Mouse (Mus musculus): Measurements from ENCODE around the gene Iqgap1. TPM values are rescaled to one million over a fixed set of nuclear protein-coding genes. Genes with fewer than 3 reads are reported as not detected.

Gene Iqgap1
- polyA plus RNA-seq, 1 experiment from 2014 or later = 52.9 TPM

DNA sequence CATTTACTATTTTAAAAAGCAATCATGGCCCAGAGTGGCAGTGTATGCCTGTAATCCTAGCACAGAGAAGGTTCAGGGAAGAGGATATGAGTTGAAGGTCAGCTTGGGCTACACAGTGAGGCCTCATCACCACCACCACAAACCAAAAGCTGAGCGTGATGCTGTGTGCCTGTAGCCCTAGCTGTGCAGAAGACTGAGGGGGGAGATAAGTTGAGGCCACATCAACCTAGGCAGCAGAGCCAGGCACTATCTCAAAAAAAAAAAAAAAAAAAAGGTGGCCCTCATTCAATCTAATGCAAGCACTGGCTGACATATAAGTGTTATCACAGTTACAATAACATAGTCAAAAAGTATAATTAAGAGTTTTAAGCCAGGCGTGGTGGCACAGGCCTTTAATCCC is 106.7 kb downstream of the Iqgap1 start:
- ATAC-seq (ENCODE audit: low FRiP score, low read depth) = no peak
- H3K4me3 ChIP-seq = no peak overlapping the region
- no peak overlapping the region for H3K9ac ChIP-seq
- no peak overlapping the region for H3K4me2 ChIP-seq (replicated peaks)
- WGBS = 91% methylated on average over 2 of the region's 2 CpGs
- no peaks in the 10 kb centered on the region for H3K27me3 ChIP-seq
- H3K9me3 ChIP-seq = no peaks in the 10 kb centered on the region
- no peaks in the 10 kb centered on the region for H3K4me1 ChIP-seq
- peaks cover 83% of the 10 kb centered on the region for H3K36me3 ChIP-seq
- H3K27ac ChIP-seq = no peak overlapping the region

- Histone ChIP-seq H3K9ac (no peak overlapping the region), H3K9me3 (no peaks in the 10 kb centered on the region), H3K27ac (no peak overlapping the region), H3K4me1 (no peaks in the 10 kb centered on the region), H3K27me3 (no peaks in the 10 kb centered on the region), H3K36me3 (peaks cover 83% of the 10 kb centered on the region), H3K4me3 (no peak overlapping the region), H3K4me2 (replicated peaks) (no peak overlapping the region)
- 90% methylated on average over 8 of the region's 8 CpGs for WGBS
- ATAC-seq (ENCODE audit: low FRiP score, low read depth) = no peak
Observed at GRCm38 (mm10) chr7:80718471-80718870, 107.3 kb downstream of the Iqgap1 start.

GRCm38 (mm10) chr7:80716758-80717157 is 109.0 kb downstream of the Iqgap1 start:
- no peaks in the 10 kb centered on the region for H3K4me1 ChIP-seq
- H3K27ac ChIP-seq = no peak overlapping the region
- H3K27me3 ChIP-seq = no peaks in the 10 kb centered on the region
- ATAC-seq (ENCODE audit: low FRiP score, low read depth) = no peak
- H3K9ac ChIP-seq = no peak overlapping the region
- no peak overlapping the region for H3K4me3 ChIP-seq
- no peak overlapping the region for H3K4me2 ChIP-seq (replicated peaks)
- 77% methylated on average over 9 of the region's 9 CpGs for WGBS
- peaks cover 70% of the 10 kb centered on the region for H3K36me3 ChIP-seq
- H3K9me3 ChIP-seq = no peaks in the 10 kb centered on the region

- no peaks in the 10 kb centered on the region for H3K27me3 ChIP-seq
- no peak overlapping the region for H3K4me3 ChIP-seq
- 91% methylated on average over 7 of the region's 7 CpGs for WGBS
- H3K9ac ChIP-seq = no peak overlapping the region
- ATAC-seq (ENCODE audit: low FRiP score, low read depth) = no peak
- H3K9me3 ChIP-seq = no peaks in the 10 kb centered on the region
- H3K27ac ChIP-seq = no peak overlapping the region
- peaks cover 58% of the 10 kb centered on the region for H3K36me3 ChIP-seq
- no peaks in the 10 kb centered on the region for H3K4me1 ChIP-seq
- no peak overlapping the region for H3K4me2 ChIP-seq (replicated peaks)
Observed at GRCm38 (mm10) chr7:80715306-80715705, 110.5 kb downstream of the Iqgap1 start.

DNA sequence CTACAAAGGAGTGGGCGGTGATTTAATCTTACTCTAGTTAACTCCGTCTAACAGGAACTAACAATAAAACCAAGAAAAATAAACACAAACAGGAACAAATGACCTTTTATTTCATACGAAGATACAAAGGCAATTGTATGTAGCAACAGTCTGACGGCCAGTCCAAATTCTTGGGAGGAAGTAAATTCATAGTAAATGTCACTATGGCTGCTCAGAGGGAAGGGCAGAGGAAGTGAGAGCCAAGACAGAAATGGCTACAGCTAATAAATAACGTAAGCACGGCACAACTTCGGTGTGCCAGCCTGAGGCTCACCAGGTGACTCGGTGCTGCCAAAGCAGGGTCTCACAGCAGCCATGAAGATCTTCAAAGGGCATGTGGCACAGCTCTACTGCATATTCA is 114.3 kb downstream of the Iqgap1 start:
- H3K4me2 ChIP-seq (replicated peaks) = no peak overlapping the region
- H3K4me1 ChIP-seq = no peaks in the 10 kb centered on the region
- no peaks in the 10 kb centered on the region for H3K9me3 ChIP-seq
- H3K4me3 ChIP-seq = no peak overlapping the region
- WGBS = 63% methylated on average over 8 of the region's 8 CpGs
- ATAC-seq (ENCODE audit: low FRiP score, low read depth) = no peak
- H3K27me3 ChIP-seq = no peaks in the 10 kb centered on the region
- peaks cover 33% of the 10 kb centered on the region for H3K36me3 ChIP-seq
- no peak overlapping the region for H3K9ac ChIP-seq
- no peak overlapping the region for H3K27ac ChIP-seq

DNA sequence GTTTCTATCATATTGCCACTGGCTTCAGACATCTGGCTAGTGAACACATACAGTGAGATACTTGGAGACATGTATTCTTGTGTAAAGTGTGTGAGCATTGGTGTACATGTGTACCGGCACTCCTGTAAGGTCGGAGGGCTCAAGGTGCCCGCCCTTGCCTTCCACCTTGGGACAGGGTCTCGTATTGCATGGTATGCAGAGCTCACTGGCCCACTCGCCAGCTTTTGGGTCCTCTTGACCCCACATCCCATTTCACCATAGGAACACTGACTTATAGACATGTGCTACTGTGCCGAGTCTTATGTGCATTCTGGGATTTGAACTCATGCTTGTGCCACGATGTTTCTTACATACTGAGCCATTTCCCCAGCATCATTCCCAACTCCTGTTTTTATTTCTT is 115.4 kb downstream of the Iqgap1 start:
- H3K27me3 ChIP-seq = no peaks in the 10 kb centered on the region
- WGBS = 88% methylated on average over 7 of the region's 7 CpGs
- no peaks in the 10 kb centered on the region for H3K4me1 ChIP-seq
- H3K9ac ChIP-seq = no peak overlapping the region
- no peak for ATAC-seq (ENCODE audit: low FRiP score, low read depth)
- peaks cover 22% of the 10 kb centered on the region for H3K36me3 ChIP-seq
- H3K4me3 ChIP-seq = no peak overlapping the region
- H3K27ac ChIP-seq = no peak overlapping the region
- no peaks in the 10 kb centered on the region for H3K9me3 ChIP-seq
- H3K4me2 ChIP-seq (replicated peaks) = no peak overlapping the region

- Histone ChIP-seq H3K9me3 (no peaks in the 10 kb centered on the region), H3K9ac (no peak overlapping the region), H3K27me3 (no peaks in the 10 kb centered on the region), H3K36me3 (no peaks in the 10 kb centered on the region), H3K4me2 (replicated peaks) (no peak overlapping the region), H3K27ac (no peak overlapping the region), H3K4me3 (no peak overlapping the region), H3K4me1 (no peaks in the 10 kb centered on the region)
- WGBS = 87% methylated on average over 4 of the region's 4 CpGs
- ATAC-seq (ENCODE audit: low FRiP score, low read depth) = no peak
Observed at GRCm38 (mm10) chr7:80704066-80704465, 121.7 kb downstream of the Iqgap1 start.

DNA sequence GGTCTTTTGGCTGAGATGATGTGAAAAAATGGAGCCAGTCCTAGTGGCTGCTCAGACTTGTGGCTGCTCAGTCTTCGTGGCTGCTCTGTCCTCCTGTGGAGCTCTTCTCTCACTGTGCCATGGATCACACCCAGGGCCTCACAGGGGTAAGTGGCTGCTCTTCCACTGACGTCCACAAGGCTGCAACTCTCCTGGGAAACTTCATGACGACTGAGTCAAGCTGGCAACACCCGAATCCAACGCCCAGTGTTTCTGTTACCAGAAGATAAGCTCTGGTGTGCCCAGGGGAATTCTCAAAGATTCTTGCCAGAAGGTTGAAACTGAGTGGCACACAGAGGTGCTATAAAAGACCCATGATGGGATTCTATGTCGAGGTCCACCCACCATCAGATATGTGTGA is 123.3 kb downstream of the Iqgap1 start:
- Histone ChIP-seq H3K27ac (no peak overlapping the region), H3K36me3 (no peaks in the 10 kb centered on the region), H3K4me3 (no peak overlapping the region), H3K27me3 (no peaks in the 10 kb centered on the region), H3K9ac (no peak overlapping the region), H3K9me3 (no peaks in the 10 kb centered on the region), H3K4me1 (no peaks in the 10 kb centered on the region), H3K4me2 (replicated peaks) (no peak overlapping the region)
- 67% methylated on average over 6 of the region's 6 CpGs for WGBS
- ATAC-seq (ENCODE audit: low FRiP score, low read depth) = no peak

- Histone ChIP-seq H3K4me3 (no peak overlapping the region), H3K9ac (no peak overlapping the region), H3K36me3 (no peaks in the 10 kb centered on the region), H3K27me3 (no peaks in the 10 kb centered on the region), H3K27ac (no peak overlapping the region), H3K9me3 (no peaks in the 10 kb centered on the region), H3K4me2 (replicated peaks) (no peak overlapping the region), H3K4me1 (no peaks in the 10 kb centered on the region)
- ATAC-seq (ENCODE audit: low FRiP score, low read depth) = no peak
- 55% methylated on average over 8 of the region's 8 CpGs for WGBS
Observed at GRCm38 (mm10) chr7:80699709-80700108, 126.1 kb downstream of the Iqgap1 start.

GRCm38 (mm10) chr7:80698940-80699339 is 126.8 kb downstream of the Iqgap1 start:
- 86% methylated on average over 2 of the region's 3 CpGs for WGBS
- no peak overlapping the region for H3K27ac ChIP-seq
- no peak for ATAC-seq (ENCODE audit: low FRiP score, low read depth)
- no peak overlapping the region for H3K4me3 ChIP-seq
- H3K9ac ChIP-seq = no peak overlapping the region
- H3K4me1 ChIP-seq = no peaks in the 10 kb centered on the region
- no peaks in the 10 kb centered on the region for H3K36me3 ChIP-seq
- 0 out of 2 replicates have a peak, but pooled peaks cover 3% of the 10 kb centered on the region for H3K9me3 ChIP-seq
- no peak overlapping the region for H3K4me2 ChIP-seq (replicated peaks)
- H3K27me3 ChIP-seq = no peaks in the 10 kb centered on the region

- 62% methylated on average over 5 of the region's 5 CpGs for WGBS
- Histone ChIP-seq H3K4me1 (no peaks in the 10 kb centered on the region), H3K27ac (no peak overlapping the region), H3K36me3 (no peaks in the 10 kb centered on the region), H3K9me3 (0 out of 2 replicates have a peak, but pooled peaks cover 3% of the 10 kb centered on the region), H3K9ac (no peak overlapping the region), H3K4me3 (no peak overlapping the region), H3K4me2 (replicated peaks) (no peak overlapping the region), H3K27me3 (no peaks in the 10 kb centered on the region)
- ATAC-seq (ENCODE audit: low FRiP score, low read depth) = no peak
Observed at GRCm38 (mm10) chr7:80697859-80698258, 127.9 kb downstream of the Iqgap1 start.

GRCm38 (mm10) chr7:80696903-80697302 is 128.9 kb downstream of the Iqgap1 start:
- ATAC-seq (ENCODE audit: low FRiP score, low read depth) = no peak

GRCm38 (mm10) chr7:80696334-80696733 is 129.4 kb downstream of the Iqgap1 start:
- Histone ChIP-seq H3K36me3 (no peaks in the 10 kb centered on the region), H3K27me3 (no peaks in the 10 kb centered on the region), H3K4me3 (no peak overlapping the region), H3K9ac (no peak overlapping the region), H3K4me1 (no peaks in the 10 kb centered on the region), H3K4me2 (replicated peaks) (no peak overlapping the region), H3K9me3 (0 out of 2 replicates have a peak, but pooled peaks cover 3% of the 10 kb centered on the region), H3K27ac (no peak overlapping the region)
- WGBS = 32% methylated on average over 1 of the region's 1 CpGs
- ATAC-seq (ENCODE audit: low FRiP score, low read depth) = no peak

More at GRCm38 (mm10) chr7:80696903-80697302, 128.9 kb downstream of the Iqgap1 start:
- Histone ChIP-seq H3K27ac (no peak overlapping the region), H3K4me3 (no peak overlapping the region), H3K9me3 (0 out of 2 replicates have a peak, but pooled peaks cover 3% of the 10 kb centered on the region), H3K27me3 (no peaks in the 10 kb centered on the region), H3K4me2 (replicated peaks) (no peak overlapping the region), H3K36me3 (no peaks in the 10 kb centered on the region), H3K4me1 (no peaks in the 10 kb centered on the region), H3K9ac (no peak overlapping the region)
- 73% methylated on average over 4 of the region's 4 CpGs for WGBS

All from limb, embryonic 13.5 days (tissue).